Mouse (Mus musculus): ENCODE measurements around the gene A930009A15Rik. TPM values are rescaled to one million over a fixed set of nuclear protein-coding genes. Genes with fewer than 3 reads are reported as not detected.

Gene A930009A15Rik
- not detected in 2 replicates for polyA plus RNA-seq (2012; ENCODE audit: insufficient read depth, insufficient read length, low replicate concordance, missing spikeins)

DNA sequence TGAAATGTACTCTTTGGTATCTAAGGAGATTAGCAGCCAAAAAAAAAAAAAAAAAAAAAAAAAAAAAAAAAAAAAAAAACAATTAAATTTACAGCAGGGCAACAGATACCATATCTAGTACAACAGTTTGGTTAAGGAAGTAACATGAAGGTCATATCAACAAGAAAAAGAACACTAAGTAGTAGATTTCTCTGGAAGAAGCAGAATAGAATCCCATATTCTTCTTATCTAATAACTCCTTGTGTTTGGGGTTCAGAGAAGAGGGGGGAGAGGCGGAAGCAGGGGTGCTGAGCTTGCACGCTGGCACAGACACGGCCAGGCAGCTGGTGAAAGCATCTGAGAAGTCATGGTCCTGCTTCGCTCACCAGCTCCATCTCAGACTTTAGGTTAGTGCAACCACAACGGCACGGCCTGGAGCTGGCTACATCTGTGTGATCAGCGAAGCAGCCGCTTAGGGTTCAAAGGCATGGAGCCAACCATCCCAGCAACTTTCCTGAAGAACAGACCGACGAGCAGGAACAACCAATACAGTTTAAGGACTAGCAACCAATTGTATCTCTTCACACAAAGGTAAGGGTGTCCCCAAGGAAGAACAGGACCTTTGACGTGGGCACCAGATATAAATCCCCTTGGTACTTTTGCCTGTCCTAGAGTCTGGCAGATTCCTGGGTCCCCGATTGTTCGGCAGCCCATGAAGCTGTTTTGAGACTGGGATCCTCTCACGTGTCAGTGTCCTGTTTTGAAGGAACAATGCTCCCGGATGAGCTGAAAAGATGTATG is at the start of gene A930009A15Rik:
Gene A930009A15Rik, plus strand, starts transcription at position 275 of the 780 bp plus-strand sequence.
- WGBS: 52% methylated on average over 15 of the region's 15 CpGs
- Histone ChIP-seq H3K4me3 (ENCODE audit: insufficient read depth, low read depth, low read length) (peak within 1 kb of the TSS; percentile 18), H3K4me1 (ENCODE audit: control insufficient read depth, insufficient read depth, low read length) (peaks cover 6% of the 10 kb centered on the region; the same call in 1 of the 2 replicates), H3K27ac (ENCODE audit: insufficient read depth, low read depth, low read length) (peak within 1 kb of the TSS; percentile 50)
- no peak for TF ChIP-seq CTCF (IDR thresholded peaks at IDR 0.05; ENCODE audit: insufficient read depth, low read depth, low read length)

DNA sequence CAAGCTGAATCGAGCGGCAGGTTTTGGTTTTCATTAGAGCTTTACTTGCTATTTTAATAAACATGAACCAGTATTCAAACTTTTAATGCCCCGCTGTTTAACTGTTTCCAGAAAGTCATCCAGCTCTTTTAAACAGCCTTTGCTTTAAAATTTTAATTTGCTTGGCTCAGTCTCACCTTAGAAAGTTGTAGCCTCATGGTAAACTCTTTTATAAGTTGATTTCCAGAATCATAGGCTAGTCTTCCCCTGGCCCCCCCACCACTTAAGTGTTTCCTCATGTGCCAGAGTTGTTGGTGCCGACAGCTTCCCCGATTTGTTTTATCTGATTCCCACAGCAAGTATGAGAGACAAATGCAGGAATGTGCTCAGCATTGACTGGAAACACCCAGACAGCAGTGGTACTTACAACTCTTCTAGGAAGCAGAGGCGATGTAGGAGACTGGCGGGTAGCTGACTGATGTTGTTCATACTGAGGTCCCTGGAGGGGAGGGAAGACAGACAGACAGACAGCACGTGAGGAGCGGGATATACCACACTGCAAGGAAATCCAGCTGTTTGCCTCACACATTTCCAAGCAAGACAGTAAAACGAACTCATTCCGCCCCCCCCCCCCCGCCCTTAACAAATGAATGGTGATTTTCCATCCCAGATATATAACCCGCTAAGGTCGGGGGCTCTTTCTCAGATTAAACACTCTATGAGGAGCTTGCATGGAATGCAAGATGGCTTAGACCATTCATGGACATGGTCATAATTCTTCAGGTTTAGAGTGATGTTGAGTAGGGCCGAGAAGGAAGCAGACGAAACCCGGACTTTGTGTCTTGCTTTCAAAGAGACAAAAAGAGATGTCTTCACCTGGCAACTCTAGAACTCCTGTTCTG is 49.3 kb upstream of the A930009A15Rik start:
- H3K4me1 ChIP-seq (ENCODE audit: control insufficient read depth, insufficient read depth, low read length): peaks cover 2% of the 10 kb centered on the region; the same call in 1 of the 2 replicates
- TF ChIP-seq POLR2A (IDR thresholded peaks at IDR 0.05; ENCODE audit: insufficient read depth, low read depth, low read length) (no peak), CTCF (IDR thresholded peaks at IDR 0.05; ENCODE audit: insufficient read depth, low read depth, low read length) (no peak)
- H3K27ac ChIP-seq (ENCODE audit: insufficient read depth, low read depth, low read length): no peak overlapping the region
- WGBS: 31% methylated on average over 17 of the region's 17 CpGs
- no peak overlapping the region for H3K4me3 ChIP-seq (ENCODE audit: insufficient read depth, low read depth, low read length)

DNA sequence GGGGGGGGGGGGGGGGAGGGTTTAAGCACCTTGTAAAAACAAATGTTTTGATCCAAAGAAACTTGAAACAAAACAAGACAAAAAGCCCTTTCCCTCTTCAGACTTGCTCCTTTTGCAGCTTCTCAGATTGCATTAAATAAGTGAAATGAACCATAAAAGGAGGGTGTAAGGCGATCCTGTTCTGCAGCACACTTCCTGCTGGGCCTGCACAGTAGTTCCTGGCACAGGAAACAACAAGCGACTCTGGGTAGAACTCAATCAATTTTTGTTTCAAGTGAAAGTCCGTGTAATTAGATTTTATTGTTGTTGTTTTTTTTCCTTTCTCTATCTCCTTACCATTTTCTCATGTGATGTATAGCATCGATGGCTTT is 48.7 kb upstream of the A930009A15Rik start:
- no peak overlapping the region for H3K27ac ChIP-seq (ENCODE audit: insufficient read depth, low read depth, low read length)
- TF ChIP-seq POLR2A (IDR thresholded peaks at IDR 0.05; ENCODE audit: insufficient read depth, low read depth, low read length) (no peak), CTCF (IDR thresholded peaks at IDR 0.05; ENCODE audit: insufficient read depth, low read depth, low read length) (no peak)
- 26% methylated on average over 4 of the region's 4 CpGs for WGBS
- H3K4me1 ChIP-seq (ENCODE audit: control insufficient read depth, insufficient read depth, low read length): peaks cover 2% of the 10 kb centered on the region; the same call in 1 of the 2 replicates
- H3K4me3 ChIP-seq (ENCODE audit: insufficient read depth, low read depth, low read length): no peak overlapping the region

DNA sequence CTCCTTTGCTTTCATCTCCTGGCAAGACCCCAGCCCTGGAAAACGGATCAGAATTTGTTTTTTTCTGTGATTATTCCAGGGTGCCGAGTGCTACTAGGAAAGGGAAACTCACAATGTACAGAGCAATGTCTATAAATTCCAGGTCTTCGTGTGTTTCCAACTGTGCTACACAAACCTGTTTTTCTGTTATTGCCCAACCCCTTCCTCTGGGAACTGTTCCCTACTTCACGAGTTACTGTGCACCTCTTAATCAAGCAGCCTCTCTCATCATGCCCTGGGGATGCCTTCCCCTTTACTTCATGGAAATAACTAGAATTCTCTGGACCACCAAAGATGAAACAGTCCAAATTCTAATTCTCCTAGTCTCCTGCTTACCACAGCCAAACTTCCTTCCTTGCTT is 40.9 kb upstream of the A930009A15Rik start:
- 62% methylated on average over 4 of the region's 4 CpGs for WGBS
- H3K4me1 ChIP-seq (ENCODE audit: control insufficient read depth, insufficient read depth, low read length): peaks cover 2% of the 10 kb centered on the region; the same call in 1 of the 2 replicates
- TF ChIP-seq POLR2A (IDR thresholded peaks at IDR 0.05; ENCODE audit: insufficient read depth, low read depth, low read length): no peak
- no peak for TF ChIP-seq CTCF (IDR thresholded peaks at IDR 0.05; ENCODE audit: insufficient read depth, low read depth, low read length)

DNA sequence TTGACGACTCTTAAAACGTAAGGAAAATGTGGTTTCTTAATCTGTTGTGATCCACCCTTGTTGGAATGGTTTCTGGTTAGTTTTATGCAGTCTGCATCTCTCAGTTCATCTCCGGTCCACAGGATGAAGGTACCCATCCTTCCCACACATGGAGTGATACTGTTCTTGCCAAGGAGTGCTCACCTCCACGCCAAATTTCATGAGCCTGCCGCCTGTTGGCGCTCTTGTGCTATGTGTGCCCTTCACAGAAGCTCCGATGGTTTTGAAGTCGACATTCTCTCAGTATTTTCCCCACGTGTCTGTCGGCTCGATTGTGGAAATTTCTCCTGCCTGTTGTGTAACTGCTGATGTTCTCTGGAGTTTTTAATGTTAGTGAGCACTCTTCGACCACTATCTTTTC is 40.0 kb upstream of the A930009A15Rik start:
- H3K4me3 ChIP-seq (ENCODE audit: insufficient read depth, low read depth, low read length): no peak overlapping the region
- peaks cover 2% of the 10 kb centered on the region; the same call in 1 of the 2 replicates for H3K4me1 ChIP-seq (ENCODE audit: control insufficient read depth, insufficient read depth, low read length)
- 81% methylated on average over 12 of the region's 12 CpGs for WGBS
- H3K27ac ChIP-seq (ENCODE audit: insufficient read depth, low read depth, low read length): no peak overlapping the region
- TF ChIP-seq CTCF (IDR thresholded peaks at IDR 0.05; ENCODE audit: insufficient read depth, low read depth, low read length): no peak
- no peak for TF ChIP-seq POLR2A (IDR thresholded peaks at IDR 0.05; ENCODE audit: insufficient read depth, low read depth, low read length)

More for the DNA sequence above, 40.9 kb upstream of the A930009A15Rik start:
- Histone ChIP-seq H3K27ac (ENCODE audit: insufficient read depth, low read depth, low read length) (no peak overlapping the region), H3K4me3 (ENCODE audit: insufficient read depth, low read depth, low read length) (no peak overlapping the region)

DNA sequence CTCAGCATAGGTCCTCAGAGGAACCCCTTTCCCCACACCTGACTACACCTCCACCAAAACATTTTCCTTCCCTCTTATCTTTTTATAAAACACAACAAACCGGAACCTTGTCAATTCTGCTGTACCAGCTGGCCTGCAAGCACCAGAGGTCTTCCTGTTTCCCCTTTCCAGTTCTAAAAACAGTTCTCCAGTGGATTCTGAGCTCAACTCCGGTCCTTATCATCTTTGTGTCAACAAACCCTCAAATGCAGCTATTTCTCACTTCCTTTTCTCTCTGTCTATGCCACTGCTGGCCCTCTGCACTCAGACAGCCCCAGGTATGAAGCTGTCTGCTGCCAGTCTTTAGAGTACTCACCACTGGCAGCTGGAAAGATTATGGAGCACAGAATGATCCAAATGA is 39.0 kb upstream of the A930009A15Rik start:
- 61% methylated on average over 2 of the region's 2 CpGs for WGBS
- H3K4me1 ChIP-seq (ENCODE audit: control insufficient read depth, insufficient read depth, low read length): peaks cover 2% of the 10 kb centered on the region; the same call in 1 of the 2 replicates
- no peak overlapping the region for H3K27ac ChIP-seq (ENCODE audit: insufficient read depth, low read depth, low read length)
- TF ChIP-seq POLR2A (IDR thresholded peaks at IDR 0.05; ENCODE audit: insufficient read depth, low read depth, low read length): no peak
- no peak for TF ChIP-seq CTCF (IDR thresholded peaks at IDR 0.05; ENCODE audit: insufficient read depth, low read depth, low read length)
- no peak overlapping the region for H3K4me3 ChIP-seq (ENCODE audit: insufficient read depth, low read depth, low read length)

DNA sequence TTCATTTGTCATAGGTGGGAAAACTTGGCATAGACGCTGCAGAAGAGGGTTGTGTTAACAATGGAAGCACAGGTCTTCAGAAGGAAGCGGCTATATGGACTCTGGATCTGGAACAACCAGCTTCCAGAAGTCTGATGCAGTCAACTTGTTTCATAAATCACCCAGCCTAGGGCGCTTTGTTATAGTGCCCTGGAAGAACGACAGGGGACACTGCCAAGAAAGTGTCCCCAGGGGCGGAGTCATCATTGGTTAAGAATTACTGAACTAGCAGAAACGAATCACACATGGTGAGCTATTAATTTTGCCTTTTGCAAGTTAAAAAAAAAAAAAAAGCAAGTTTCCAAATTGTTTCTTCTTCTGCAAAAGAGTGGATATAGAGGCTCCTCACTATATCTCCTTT is 26.9 kb upstream of the A930009A15Rik start:
- H3K27ac ChIP-seq (ENCODE audit: insufficient read depth, low read depth, low read length): no peak overlapping the region
- H3K4me3 ChIP-seq (ENCODE audit: insufficient read depth, low read depth, low read length): no peak overlapping the region
- H3K4me1 ChIP-seq (ENCODE audit: control insufficient read depth, insufficient read depth, low read length): peaks cover 2% of the 10 kb centered on the region; the same call in 1 of the 2 replicates
- WGBS: 75% methylated on average over 6 of the region's 6 CpGs
- TF ChIP-seq POLR2A (IDR thresholded peaks at IDR 0.05; ENCODE audit: insufficient read depth, low read depth, low read length) (no peak), CTCF (IDR thresholded peaks at IDR 0.05; ENCODE audit: insufficient read depth, low read depth, low read length) (no peak)

DNA sequence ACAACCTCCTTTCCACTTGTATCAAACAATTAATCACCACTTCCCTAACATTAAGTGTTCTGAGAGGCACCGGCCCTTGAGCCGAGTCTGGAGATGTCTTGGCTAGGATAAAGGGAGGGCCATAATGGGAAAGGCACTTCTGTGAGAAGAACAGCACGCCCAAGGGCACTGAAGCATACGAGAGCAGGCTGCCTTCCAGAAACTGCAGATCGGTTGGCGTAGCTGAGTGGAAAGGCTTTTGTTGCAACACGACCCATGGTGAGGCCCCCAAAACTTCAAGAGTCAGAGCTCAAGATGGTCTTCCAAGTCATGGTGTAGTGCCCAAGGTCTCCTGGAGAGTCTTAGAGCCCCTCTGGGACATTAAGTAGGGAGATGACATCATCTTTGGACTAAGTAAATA is 19.5 kb upstream of the A930009A15Rik start:
- WGBS: 32% methylated on average over 7 of the region's 7 CpGs
- no peak for TF ChIP-seq CTCF (IDR thresholded peaks at IDR 0.05; ENCODE audit: insufficient read depth, low read depth, low read length)
- no peak for TF ChIP-seq POLR2A (IDR thresholded peaks at IDR 0.05; ENCODE audit: insufficient read depth, low read depth, low read length)
- Histone ChIP-seq H3K4me3 (ENCODE audit: insufficient read depth, low read depth, low read length) (no peak overlapping the region), H3K27ac (ENCODE audit: insufficient read depth, low read depth, low read length) (peak overlapping the region; percentile 59; the same call in 1 of the 2 replicates), H3K4me1 (ENCODE audit: control insufficient read depth, insufficient read depth, low read length) (peaks cover 5% of the 10 kb centered on the region)

Measured in olfactory bulb, adult 2 months (tissue).